Mouse (Mus musculus) liver, embryonic 14.5 days (tissue): ENCODE results near the gene Lmf1. TPM values are rescaled to one million over a fixed set of nuclear protein-coding genes. Genes with fewer than 3 reads are reported as not detected.

Experiments
- ATAC-seq: fragments of 200-750 bp; cut with Nextera tagmentation; 2 replicates; pipeline ENCODE4 v1.8.0; 2017; ENCODE audit warnings: moderate number of reproducible peaks, mild to moderate bottlenecking, moderate library complexity; ENCODE audit not compliant: insufficient read depth
- DNase-seq, 3 experiments: peaks; one replicate each; pipeline ENCODE4 v3.0.0-alpha.2; 2012 to 2013; ENCODE audit warnings: low read depth in 3 of 3, low spot score in 3 of 3
- H3K27ac ChIP-seq: fragments of 300-500 bp; sonication (generic); 2 replicates; pipeline ENCODE4 v1.5.1; 2014; ENCODE audit warnings: moderate library complexity, mild to moderate bottlenecking, control low read depth, inconsistent platforms
- H3K27me3 ChIP-seq: fragments of 300-500 bp; sonication (generic); 2 replicates; pipeline ENCODE4 v1.6.1; 2014; ENCODE audit warnings: mild to moderate bottlenecking, low read length, moderate library complexity; ENCODE audit not compliant: control insufficient read depth, insufficient read depth
- H3K36me3 ChIP-seq: fragments of 300-500 bp; sonication (generic); replicated peaks from 2 replicates; pipeline ENCODE4 v1.6.1; 2014; ENCODE audit warnings: low read depth; ENCODE audit not compliant: control insufficient read depth, insufficient read depth
- H3K4me1 ChIP-seq, 2 experiments: fragments of 200-500 bp in 1 of 2; fragments of 300-500 bp in 1 of 2; sonication (generic) in 1 of 2; replicated peaks; 2 replicates each; pipeline ENCODE4 v1.6.1; 2012 to 2014; ENCODE audit warnings: antibody characterized with exemption in 1 of 2, inconsistent platforms in 1 of 2, low read length in 1 of 2; ENCODE audit not compliant: control insufficient read depth in 2 of 2, insufficient read depth in 2 of 2
- H3K4me2 ChIP-seq: fragments of 300-500 bp; sonication (generic); 2 replicates; pipeline ENCODE4 v1.6.1; 2014; ENCODE audit warnings: low read depth, mild to moderate bottlenecking, control low read depth, moderate library complexity
- H3K4me3 ChIP-seq, 2 experiments: fragments of 200-500 bp in 1 of 2; fragments of 300-500 bp in 1 of 2; sonication (generic) in 1 of 2; 2 replicates each; pipeline ENCODE4 v1.5.1; 2012 to 2014; ENCODE audit warnings: low read depth in 2 of 2, low read length in 2 of 2, mild to moderate bottlenecking in 2 of 2, control low read depth in 1 of 2, inconsistent platforms in 1 of 2, moderate library complexity in 1 of 2; ENCODE audit not compliant: insufficient read depth in 1 of 2
- H3K9ac ChIP-seq: fragments of 300-500 bp; sonication (generic); replicated peaks from 2 replicates; pipeline ENCODE4 v1.6.1; 2014; ENCODE audit warnings: mild to moderate bottlenecking, control low read depth, moderate library complexity
- H3K9me3 ChIP-seq: fragments of 300-500 bp; sonication (generic); 2 replicates; pipeline ENCODE4 v1.6.1; 2016; ENCODE audit warnings: low read length, mixed read lengths; ENCODE audit not compliant: control insufficient read depth
- CTCF ChIP-seq: IDR thresholded peaks from 2 replicates; pipeline ENCODE4 v1.5.1; 2016; ENCODE audit warnings: antibody characterized with exemption, low read depth, control low read depth
- EP300 ChIP-seq: IDR thresholded peaks from 2 replicates; pipeline ENCODE4 v1.6.1; 2016; ENCODE audit warnings: antibody characterized with exemption, low read depth
- WGBS: fragments of 180-500 bp; shearing (Covaris S2); extraction: QIAGEN DNeasy Blood & Tissue Kit; methylation state at CpG from one replicate; pipeline ENCODE4 v1.1.7; 2014; ENCODE audit not compliant: insufficient replicate concordance; 5-methylcytosine and 5-hydroxymethylcytosine counted together
- polyA plus RNA-seq, 2 experiments: library from polyadenylated mRNA; depleted of rRNA in 1 of 2; stranded (reverse) in 1 of 2; unstranded in 1 of 2; fragments of >200 nt; fragmentation: Nextera tagmentation in 1 of 2; extraction: Ambion mirVana in 1 of 2; gene quantifications; 2 replicates each; pipeline versions ENCODE4 v1.2.1 to v1.2.3; 2012 to 2014

Lmf1 gene
- polyA plus RNA-seq, 2 experiments, result 3.4 to 9.3 TPM

GRCm38 (mm10) chr17:25602366-25602765 is 23.5 kb downstream of the Lmf1 start:
- Histone ChIP-seq H3K36me3 (no peaks in the 10 kb centered on the region), H3K4me1 (no peaks in the 10 kb centered on the region; a peak in 2 of 4 replicates), H3K4me2 (no peak overlapping the region), H3K27me3 (no peaks in the 10 kb centered on the region), H3K27ac (no peak overlapping the region), H3K9ac (no peak overlapping the region), H3K4me3 (no peak overlapping the region), H3K9me3 (no peaks in the 10 kb centered on the region)
- DNase-seq, result no peak
- 48% methylated on average over 8 of the region's 8 CpGs for WGBS
- no peak for TF ChIP-seq EP300
- TF ChIP-seq CTCF, result no peak
- no peak for ATAC-seq

GRCm38 (mm10) chr17:25604234-25604633 is 25.3 kb downstream of the Lmf1 start:
- Histone ChIP-seq H3K4me2 (no peak overlapping the region), H3K36me3 (no peaks in the 10 kb centered on the region), H3K27me3 (no peaks in the 10 kb centered on the region), H3K4me3 (no peak overlapping the region), H3K9ac (no peak overlapping the region), H3K27ac (no peak overlapping the region), H3K4me1 (no peaks in the 10 kb centered on the region; a peak in 2 of 4 replicates), H3K9me3 (no peaks in the 10 kb centered on the region)
- no peak for ATAC-seq
- no peak for TF ChIP-seq EP300
- no peak for TF ChIP-seq CTCF
- no peak for DNase-seq
- WGBS, result 42% methylated on average over 5 of the region's 5 CpGs

GRCm38 (mm10) chr17:25608137-25608785 is 29.4 kb downstream of the Lmf1 start:
- Histone ChIP-seq H3K27me3 (no peaks in the 10 kb centered on the region), H3K4me3 (no peak overlapping the region), H3K9me3 (no peaks in the 10 kb centered on the region), H3K4me2 (no peak overlapping the region), H3K9ac (no peak overlapping the region), H3K4me1 (no peaks in the 10 kb centered on the region; a peak in 2 of 4 replicates), H3K27ac (no peak overlapping the region), H3K36me3 (no peaks in the 10 kb centered on the region)
- TF ChIP-seq EP300 (no peak), CTCF (no peak)
- ATAC-seq, result no peak
- DNase-seq, result no peak
- 69% methylated on average over 11 of the region's 11 CpGs for WGBS

GRCm38 (mm10) chr17:25608821-25609505 is 30.1 kb downstream of the Lmf1 start:
- Histone ChIP-seq H3K36me3 (no peaks in the 10 kb centered on the region), H3K9me3 (no peaks in the 10 kb centered on the region), H3K4me1 (no peaks in the 10 kb centered on the region; a peak in 2 of 4 replicates), H3K4me3 (no peak overlapping the region), H3K27ac (no peak overlapping the region), H3K27me3 (no peaks in the 10 kb centered on the region), H3K4me2 (no peak overlapping the region), H3K9ac (no peak overlapping the region)
- no peak for ATAC-seq
- DNase-seq, result no peak
- 70% methylated on average over 10 of the region's 10 CpGs for WGBS
- no peak for TF ChIP-seq CTCF

GRCm38 (mm10) chr17:25609506-25609828 is 30.6 kb downstream of the Lmf1 start:
- no peak for ATAC-seq
- Histone ChIP-seq H3K9me3 (no peaks in the 10 kb centered on the region), H3K27ac (no peak overlapping the region), H3K27me3 (no peaks in the 10 kb centered on the region), H3K4me1 (no peaks in the 10 kb centered on the region), H3K36me3 (no peaks in the 10 kb centered on the region), H3K9ac (no peak overlapping the region), H3K4me3 (no peak overlapping the region), H3K4me2 (no peak overlapping the region)
- no peak for DNase-seq
- WGBS, result 77% methylated on average over 3 of the region's 3 CpGs
- no peak for TF ChIP-seq EP300
- no peak for TF ChIP-seq CTCF
